ENCODE assay signal across 9 mouse cellular contexts in genomic region chr12:16805511-16805910, GRCm38 (mm10). TPM values are rescaled to one million over a fixed set of nuclear protein-coding genes. Genes with fewer than 3 reads are reported as not detected.
DNase-seq lines count a peak whose midpoint lies in the region; ATAC-seq and TF ChIP-seq lines count a peak whose summit lies in the region.
"Had no signal": no experiment of that assay in that cellular context is flagged by ENCODE, and none has a peak within 500 bp of the region (broad histone marks: within the 10 kb centered on the region; RNA-seq: fewer than 3 reads in every experiment).

No protein-coding gene starts in this region.

- H3K9ac ChIP-seq in liver, postnatal 0 days (replicated peaks) = no peak overlapping the region
- H3K9ac ChIP-seq in neural tube, embryonic 14.5 days (replicated peaks; ENCODE audit: low read depth, low read length) = no peak overlapping the region
- H3K9ac ChIP-seq: heart, embryonic 13.5 days had no signal

- no peak overlapping the region for H3K4me2 ChIP-seq in liver, postnatal 0 days (ENCODE audit: low read depth, low read length)
- H3K4me2 ChIP-seq in neural tube, embryonic 14.5 days (ENCODE audit: low read depth, low read length) = no peak overlapping the region
- H3K4me2 ChIP-seq: heart, embryonic 13.5 days had no signal

- H3K4me3 ChIP-seq in liver, postnatal 0 days (ENCODE audit: low read depth, low read length) = no peak overlapping the region
- H3K4me3 ChIP-seq in neural tube, embryonic 14.5 days (ENCODE audit: low read depth, low read length) = no peak overlapping the region
- H3K4me3 ChIP-seq: heart, embryonic 13.5 days had no signal

- H3K36me3 ChIP-seq in liver, postnatal 0 days (replicated peaks; ENCODE audit: insufficient read depth, low read length) = no peaks in the 10 kb centered on the region
- H3K36me3 ChIP-seq in neural tube, embryonic 14.5 days (ENCODE audit: control insufficient read depth, insufficient read depth, low read length) = no peaks in the 10 kb centered on the region
- H3K36me3 ChIP-seq: heart, embryonic 13.5 days had no signal

- intact Hi-C loops in heart, postnatal 10 days (cut with DNase I) = loop anchor here (1.0 to 5.0 kb wide), 4 partner anchors 88 to 452 kb away; no protein-coding TSS in a partner anchor

- H3K27me3 ChIP-seq in liver, postnatal 0 days (ENCODE audit: insufficient read depth, low read length) = peaks cover 14% of the 10 kb centered on the region
- H3K27me3 ChIP-seq in neural tube, embryonic 14.5 days (ENCODE audit: control insufficient read depth, insufficient read depth, low read length) = no peaks in the 10 kb centered on the region; the same call in 1 of the 2 replicates

- DNase-seq in ES-CJ7 (ENCODE audit: low read depth, low spot score) = peak; percentile 71
- DNase-seq in brain, embryonic 14.5 days (ENCODE audit: low read depth) = peak; percentile 90
- DNase-seq in heart, postnatal 10 days = peak; percentile 82 to 91
- DNase-seq in kidney, postnatal 4 days = peak; percentile 88 to 90
- DNase-seq in liver, postnatal 0 days = peak; percentile 77
- DNase-seq in testis, postnatal 14 days (ENCODE audit: low spot score) = peak; percentile 63

- 5% methylated on average over 5 of the region's 5 CpGs for WGBS in liver, postnatal 0 days (ENCODE audit: insufficient replicate concordance)
- 4% methylated on average over 5 of the region's 5 CpGs for WGBS in neural tube, embryonic 14.5 days

- TF ChIP-seq POLR2A in brain, embryonic 14.5 days (IDR thresholded peaks at IDR 0.05; ENCODE audit: borderline replicate concordance, extremely low read depth, insufficient read depth, insufficient read length, poor library complexity, severe bottlenecking) = no peak

- TF ChIP-seq CTCF in brain, embryonic 14.5 days (IDR thresholded peaks at IDR 0.05; ENCODE audit: borderline replicate concordance, extremely low read depth, insufficient read depth, insufficient read length) = peak; percentile 78; the same call in 1 of the 2 replicates
- TF ChIP-seq CTCF in liver, postnatal 0 days (IDR thresholded peaks at IDR 0.05; ENCODE audit: low read depth) = peak; percentile 93

- ATAC-seq in erythroid progenitor cell, adult 5-6 weeks (replicated peaks; ENCODE audit: low FRiP score, poor library complexity, severe bottlenecking) = peak; percentile 75
- peak; percentile 78; the same call in 1 of the 2 replicates for ATAC-seq in liver, postnatal 0 days
- peak; percentile 71; the same call in 1 of the 2 replicates for ATAC-seq in neural tube, embryonic 14.5 days (ENCODE audit: low read depth)

- no peak for TF ChIP-seq EP300 in liver, postnatal 0 days (IDR thresholded peaks at IDR 0.05; ENCODE audit: low read depth)

- H3K9me3 ChIP-seq in liver, postnatal 0 days (ENCODE audit: low read length) = no peaks in the 10 kb centered on the region
- H3K9me3 ChIP-seq in neural tube, embryonic 14.5 days (ENCODE audit: control insufficient read depth, low read length) = no peaks in the 10 kb centered on the region
- H3K9me3 ChIP-seq: heart, embryonic 13.5 days had no signal

- H3K4me1 ChIP-seq in liver, postnatal 0 days (ENCODE audit: insufficient read depth) = peaks cover 3% of the 10 kb centered on the region
- H3K4me1 ChIP-seq in neural tube, embryonic 14.5 days (ENCODE audit: control insufficient read depth, insufficient read depth, low read length) = no peaks in the 10 kb centered on the region

- no peak overlapping the region for H3K27ac ChIP-seq in liver, postnatal 0 days (ENCODE audit: low read depth)
- no peak overlapping the region for H3K27ac ChIP-seq in neural tube, embryonic 14.5 days (ENCODE audit: low read depth, low read length)
- H3K27ac ChIP-seq: heart, embryonic 13.5 days had no signal

RNA-seq across cellular contexts. Expression of gene Greb1, which starts 4.8 kb away (rescaled TPM):
- polyA plus RNA-seq in brain, embryonic 14.5 days (2012; rRNA removed) = 2.5 and 4.8 TPM in 2 replicates
- total RNA-seq in erythroid progenitor cell, adult 5-6 weeks (2015; ENCODE audit: low replicate concordance) = not detected in 2 replicates
- total RNA-seq in erythroid progenitor cell, adult 5-6 weeks (2017; ENCODE audit: low replicate concordance) = not detected in 2 replicates
- under 1 TPM; 0.55 to 0.74 TPM for total RNA-seq in heart, postnatal 10 days (2021)
- 0.12 and 0.22 TPM in 2 replicates for polyA plus RNA-seq in liver, postnatal 0 days (2015; fragmentation: Nextera tagmentation; extraction: Ambion mirVana)
- polyA plus RNA-seq in neural tube, embryonic 14.5 days (2014; fragmentation: Nextera tagmentation; extraction: Ambion mirVana) = 1.3 and 1.8 TPM in 2 replicates

RNA-seq across cellular contexts. Expression of gene E2f6, which starts 5.3 kb away (rescaled TPM):
- polyA plus RNA-seq in brain, embryonic 14.5 days (2012; rRNA removed) = 40.6 and 45.3 TPM in 2 replicates
- total RNA-seq in erythroid progenitor cell, adult 5-6 weeks (2015; ENCODE audit: low replicate concordance) = 29.6 and 47.8 TPM in 2 replicates
- total RNA-seq in erythroid progenitor cell, adult 5-6 weeks (2017; ENCODE audit: low replicate concordance) = 19.9 and 33.5 TPM in 2 replicates
- 10 to 100 TPM; 52.7 to 58.7 TPM for total RNA-seq in heart, postnatal 10 days (2021)
- polyA plus RNA-seq in liver, postnatal 0 days (2015; fragmentation: Nextera tagmentation; extraction: Ambion mirVana) = 9.0 and 9.2 TPM in 2 replicates
- 28.7 and 32.9 TPM in 2 replicates for polyA plus RNA-seq in neural tube, embryonic 14.5 days (2014; fragmentation: Nextera tagmentation; extraction: Ambion mirVana)
